Mouse (Mus musculus): ENCODE measurements around the gene Zbtb14. TPM values are rescaled to one million over a fixed set of nuclear protein-coding genes. Genes with fewer than 3 reads are reported as not detected.
A peak's percentile ranks its signal among the peaks of the same experiment; 100 is the strongest.

Zbtb14 gene
- 10 to 100 TPM; 20.9 to 21.6 TPM for total RNA-seq (2021)
- long read RNA-seq, experiment 1, full-length matches to known transcripts: 30 of 32 reads
- long read RNA-seq, experiment 1, partial matches to known transcripts: 0 of 32 reads
- long read RNA-seq, experiment 1, other reads (novel, unspliced or antisense): 2 of 32 reads
- long read RNA-seq, experiment 2, full-length matches to known transcripts: 15 of 18 reads
- long read RNA-seq, experiment 2, partial matches to known transcripts: 0 of 18 reads
- long read RNA-seq, experiment 2, other reads (novel, unspliced or antisense): 3 of 18 reads

DNA sequence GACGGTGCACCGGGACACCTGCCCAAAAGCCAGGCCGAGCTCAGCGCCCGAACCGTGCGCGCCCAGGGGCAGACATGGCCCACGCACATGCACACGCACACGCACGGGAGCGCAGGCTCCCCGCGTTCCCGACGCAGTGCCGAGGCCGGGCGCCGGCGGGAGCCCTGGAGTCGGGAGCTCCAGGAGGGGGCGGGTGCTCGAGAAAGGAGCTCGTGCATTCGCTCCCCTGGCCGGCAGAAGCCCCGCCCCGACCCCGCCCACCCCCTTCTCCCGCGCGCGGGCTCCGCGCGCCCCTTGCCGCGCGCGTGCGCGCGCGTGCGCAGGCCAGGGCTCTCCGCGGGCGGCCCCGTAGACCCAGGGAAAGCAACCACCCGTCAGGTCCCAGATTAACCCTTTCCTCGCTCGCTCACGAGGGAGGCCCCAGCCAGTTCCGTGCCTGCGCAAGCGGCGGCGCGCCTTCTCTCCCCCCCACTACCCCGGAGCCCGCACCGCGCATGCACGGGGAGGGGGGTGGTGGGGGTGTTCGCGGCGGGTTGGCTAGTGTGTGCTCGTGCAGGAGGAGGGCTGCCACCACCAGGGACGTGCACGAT lies at the start of gene Zbtb14:
Zbtb14 (plus strand) TSS at position 540 of the 590 bp plus-strand sequence.
- peak; percentile 92 to 96 for DNase-seq (ENCODE audit: low spot score in 2 of 2)

DNA sequence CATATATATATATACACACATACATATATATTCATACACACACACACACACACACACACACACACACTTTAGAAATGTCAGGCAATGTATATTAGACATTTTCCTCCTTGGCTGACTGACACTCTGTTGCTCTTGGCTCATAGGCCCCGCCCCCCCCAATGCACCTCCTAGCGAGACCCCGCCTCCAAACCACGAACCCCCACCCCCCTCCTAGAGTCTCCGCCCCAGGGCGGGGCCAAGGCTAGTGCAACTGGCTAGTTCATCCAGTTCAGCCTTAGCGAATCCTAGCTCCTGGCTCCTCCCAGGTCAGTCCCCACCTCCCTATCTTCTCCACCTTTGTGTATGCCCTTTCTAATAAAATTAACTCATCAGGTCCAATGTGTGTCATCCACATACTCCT lies 36.8 kb upstream of the Zbtb14 start:
- DNase-seq (ENCODE audit: low spot score in 2 of 2): no peak

DNA sequence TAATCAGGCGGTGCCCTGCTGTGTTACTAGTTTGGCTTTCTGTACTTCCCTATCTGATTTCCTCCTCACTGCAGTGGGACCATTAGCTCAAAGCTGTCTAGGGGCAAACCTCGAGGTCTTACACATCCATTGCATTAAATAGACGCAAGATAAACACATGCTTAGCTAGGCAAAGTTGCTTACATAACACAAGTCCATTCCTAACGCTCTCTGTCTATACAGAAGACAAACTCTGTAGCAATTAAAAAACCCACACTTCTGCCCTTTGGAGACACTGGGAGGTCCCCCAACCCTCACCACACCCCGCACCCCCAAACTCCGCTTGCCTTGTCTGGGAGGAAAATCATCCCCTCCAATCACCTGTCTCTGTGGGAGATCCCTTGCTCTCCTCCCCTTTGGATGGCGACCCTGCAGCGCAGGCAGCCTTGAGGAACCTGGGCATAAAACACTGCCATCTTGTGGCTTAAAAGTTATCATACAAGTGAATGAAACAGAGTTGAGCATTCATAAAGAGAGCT lies 33.8 kb upstream of the Zbtb14 start:
- DNase-seq (ENCODE audit: low spot score in 2 of 2): peak in 1 of 2 experiments; percentile 38

DNA sequence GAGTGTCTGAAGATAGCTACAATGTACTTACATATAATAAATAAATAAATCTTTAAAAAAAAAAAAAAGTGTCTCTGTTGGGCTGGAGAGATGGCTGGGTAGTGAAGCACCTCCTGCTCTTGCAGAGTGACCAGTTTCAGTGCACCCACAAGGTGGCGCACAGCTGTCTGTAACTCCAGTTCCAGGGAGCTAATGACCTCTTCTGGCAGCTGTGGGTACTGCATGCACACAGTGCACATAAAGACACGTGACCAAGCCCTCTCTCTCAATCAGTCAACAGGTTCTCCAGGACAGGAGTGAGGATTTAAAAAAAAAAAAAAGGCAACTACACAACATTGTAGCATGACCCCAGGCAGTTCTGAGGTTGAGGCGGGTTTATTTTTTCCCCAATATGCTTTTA lies 17.8 kb upstream of the Zbtb14 start:
- DNase-seq (ENCODE audit: low spot score in 2 of 2): no peak

DNA sequence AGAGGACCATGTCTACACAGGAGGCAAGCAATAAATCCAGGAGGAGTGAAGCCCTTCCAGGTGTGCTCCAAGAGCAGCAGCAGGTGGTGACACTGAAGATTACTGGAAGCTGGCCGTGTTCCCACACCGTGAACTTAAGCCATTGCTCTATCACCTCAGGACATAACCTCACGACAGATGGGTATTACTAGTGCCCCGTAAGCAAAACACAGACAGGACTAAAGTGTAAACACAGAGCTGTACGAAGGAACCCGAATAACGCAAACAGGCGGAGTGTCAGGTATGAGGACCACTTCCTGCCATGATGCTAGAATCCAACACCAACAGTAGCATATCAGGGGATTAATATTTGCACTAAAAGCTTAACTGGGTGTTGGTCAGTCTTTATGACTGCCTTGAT lies 2.0 kb upstream of the Zbtb14 start:
- no peak for DNase-seq (ENCODE audit: low spot score in 2 of 2)

DNA sequence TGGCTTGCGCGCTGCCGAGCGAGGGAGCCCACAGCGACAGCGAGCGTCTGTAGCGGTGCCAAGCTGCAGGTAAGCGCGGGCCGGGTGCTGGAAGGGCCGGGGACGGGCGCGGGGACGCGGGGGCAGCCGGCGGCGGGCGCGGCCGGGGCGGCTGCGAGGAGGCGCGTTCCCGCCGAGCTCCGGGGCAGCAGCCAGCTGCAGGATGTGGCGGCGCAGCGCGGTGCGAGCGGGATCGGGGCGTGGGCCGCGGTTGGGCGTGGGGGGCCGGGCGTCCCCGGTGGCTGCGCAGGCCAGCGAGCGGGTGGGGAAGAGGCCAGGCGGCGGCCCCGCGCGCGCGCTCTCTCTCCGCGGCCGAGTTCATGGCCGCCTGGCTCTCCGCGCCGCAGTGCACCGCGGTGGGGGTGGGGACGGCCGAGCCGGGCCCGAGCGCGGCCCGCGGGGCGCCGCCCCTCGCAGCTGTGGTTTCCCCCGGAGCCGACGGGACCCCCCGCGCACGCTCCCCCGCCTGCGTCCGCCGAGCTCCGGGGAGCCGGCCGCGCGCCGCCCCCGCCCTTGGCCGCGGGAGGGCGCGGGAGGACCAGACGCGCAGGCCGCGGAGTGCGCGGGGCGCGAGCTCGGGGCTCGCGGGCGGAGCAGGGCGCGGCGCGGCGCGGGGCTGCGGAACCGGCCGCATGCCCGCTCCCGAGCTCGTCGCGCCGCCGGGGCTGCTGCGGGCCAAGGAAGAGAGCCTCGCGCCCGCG lies 521 bp downstream of the Zbtb14 start:
- DNase-seq (ENCODE audit: low spot score in 2 of 2): peak; percentile 69 to 80

DNA sequence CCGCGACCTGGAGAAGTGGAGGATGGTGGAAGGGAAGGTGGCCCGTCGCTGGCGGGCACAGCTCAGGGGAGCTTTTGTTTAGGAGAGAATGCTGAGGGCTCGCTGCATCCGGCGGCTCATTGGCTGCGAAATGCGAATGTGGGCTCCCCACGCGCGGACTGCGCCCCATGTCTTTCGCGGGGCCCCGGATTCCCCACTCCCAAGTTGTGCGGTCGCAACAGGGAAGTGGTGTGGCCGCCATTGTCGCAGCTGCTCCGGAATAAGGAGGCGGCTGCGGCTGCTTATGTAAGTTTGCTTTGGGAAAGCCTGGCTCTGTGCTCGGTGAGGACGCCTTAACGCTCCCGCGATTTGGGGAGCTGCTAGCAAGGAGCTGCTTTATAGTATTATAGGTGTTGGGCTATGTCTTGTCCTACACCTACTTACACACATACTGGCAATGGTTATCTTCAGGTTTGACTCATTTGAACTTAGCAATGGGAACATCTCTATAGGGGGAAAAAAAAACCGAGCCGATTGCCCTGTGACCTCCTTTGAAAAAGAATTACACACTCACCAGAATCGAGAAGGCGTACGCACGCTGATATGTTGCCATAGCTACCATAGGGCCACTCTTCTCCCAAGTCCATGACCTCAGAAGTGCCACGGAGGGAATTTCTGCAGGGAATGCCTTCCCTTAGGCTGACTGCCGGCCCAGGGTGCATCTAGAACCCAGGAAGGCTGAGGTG lies 1.3 kb downstream of the Zbtb14 start:
- peak; percentile 57 to 59 for DNase-seq (ENCODE audit: low spot score in 2 of 2)

DNA sequence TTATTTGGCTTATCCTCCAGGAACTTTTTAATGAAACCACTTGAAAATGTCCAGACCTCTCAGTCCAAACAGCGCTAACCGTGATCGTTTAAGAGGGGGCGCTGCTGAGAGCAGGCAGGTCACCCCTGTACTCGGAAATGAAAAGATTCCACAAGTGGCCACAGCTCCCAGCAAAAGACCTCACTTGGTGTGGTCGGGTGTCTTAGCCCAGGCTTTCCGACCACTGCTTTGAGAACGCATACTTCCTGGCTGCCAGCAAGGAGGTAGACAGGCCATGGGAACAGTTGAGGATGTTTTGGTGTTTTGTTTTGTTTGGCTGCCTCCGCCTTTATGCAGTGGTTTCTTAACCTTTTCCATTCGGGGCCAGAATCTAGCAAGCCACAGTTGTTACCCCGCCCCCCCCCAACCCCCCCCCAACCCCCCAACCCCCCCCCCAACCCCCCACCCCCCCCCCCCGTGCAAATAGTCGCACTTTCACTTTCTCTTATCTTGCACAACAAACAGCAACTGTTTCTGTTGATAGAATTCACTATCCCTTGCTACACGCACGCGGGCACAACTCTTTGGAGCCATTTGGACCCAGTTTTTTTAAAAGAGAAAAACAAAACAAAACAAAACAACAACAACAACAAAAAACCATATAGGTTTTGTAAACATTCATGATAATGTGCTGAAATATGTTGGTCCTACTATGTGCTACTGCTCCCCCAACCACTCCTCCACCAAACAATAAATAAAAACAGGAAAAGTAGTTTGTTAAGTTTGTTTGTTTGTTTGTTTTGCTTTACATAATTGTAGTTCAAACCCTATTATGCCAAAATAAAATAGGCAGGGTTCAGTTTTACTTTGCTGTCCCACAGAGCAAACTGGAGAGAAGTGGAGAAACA lies 13.5 kb downstream of the Zbtb14 start:
- DNase-seq (ENCODE audit: low spot score in 2 of 2): no peak

DNA sequence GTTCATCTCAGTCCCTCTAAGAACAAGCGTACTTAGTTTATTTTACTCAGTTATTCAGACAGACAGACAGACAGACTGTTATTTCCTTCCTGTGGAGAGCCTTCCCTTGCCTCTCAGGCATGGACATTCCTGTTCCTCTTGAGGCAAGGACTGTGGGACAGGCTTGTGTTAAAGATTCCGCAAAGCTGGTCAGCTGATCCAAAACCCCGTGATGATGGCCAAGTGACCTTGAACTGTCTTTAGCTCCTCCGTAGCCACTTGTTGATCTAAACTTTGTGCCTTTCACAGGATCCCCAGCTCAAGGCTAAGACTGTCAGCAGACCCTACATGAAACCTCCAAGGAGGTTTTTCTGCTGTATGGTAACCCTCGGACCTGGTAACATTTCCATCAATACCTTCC lies 14.3 kb downstream of the Zbtb14 start:
- DNase-seq (ENCODE audit: low spot score in 2 of 2): no peak

DNA sequence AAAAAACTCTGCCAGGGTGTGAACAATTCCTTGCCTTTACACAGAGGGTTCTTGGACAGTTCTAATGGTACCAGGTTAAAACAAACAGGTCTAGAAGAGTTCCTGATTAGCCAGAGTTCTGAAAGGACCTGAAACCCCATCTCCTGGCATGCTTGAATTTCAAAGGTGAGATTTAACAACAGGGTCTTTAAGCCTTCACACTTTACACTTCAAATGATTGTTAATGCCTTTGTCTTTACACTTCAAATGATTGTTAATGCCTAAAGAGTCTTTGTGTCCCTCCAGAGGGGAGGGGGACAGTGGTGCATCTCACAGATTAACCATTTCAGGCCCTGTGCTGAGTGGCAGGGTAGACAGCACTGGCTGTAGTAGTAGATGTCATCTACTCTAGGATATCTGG lies 15.2 kb downstream of the Zbtb14 start:
- no peak for DNase-seq (ENCODE audit: low spot score in 2 of 2)

DNA sequence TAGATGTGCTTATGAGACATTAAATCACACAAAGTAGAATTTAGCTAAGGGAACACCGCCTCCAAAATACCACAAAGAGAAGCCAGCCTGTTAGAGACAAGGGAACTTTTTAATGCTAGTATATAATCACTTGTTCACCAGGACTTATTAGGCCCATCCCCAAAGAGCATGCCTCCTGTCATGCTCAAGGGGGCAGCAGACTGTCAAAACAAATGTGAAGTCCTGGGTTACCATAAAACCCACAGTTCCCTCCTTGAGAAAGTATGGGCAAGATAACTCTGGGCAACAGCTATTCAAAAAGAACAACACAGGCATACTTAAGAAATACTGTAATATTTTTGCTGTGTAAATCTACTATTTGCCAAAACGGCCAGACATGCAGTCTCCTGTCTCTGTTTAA lies 18.3 kb downstream of the Zbtb14 start:
- no peak for DNase-seq (ENCODE audit: low spot score in 2 of 2)

DNA sequence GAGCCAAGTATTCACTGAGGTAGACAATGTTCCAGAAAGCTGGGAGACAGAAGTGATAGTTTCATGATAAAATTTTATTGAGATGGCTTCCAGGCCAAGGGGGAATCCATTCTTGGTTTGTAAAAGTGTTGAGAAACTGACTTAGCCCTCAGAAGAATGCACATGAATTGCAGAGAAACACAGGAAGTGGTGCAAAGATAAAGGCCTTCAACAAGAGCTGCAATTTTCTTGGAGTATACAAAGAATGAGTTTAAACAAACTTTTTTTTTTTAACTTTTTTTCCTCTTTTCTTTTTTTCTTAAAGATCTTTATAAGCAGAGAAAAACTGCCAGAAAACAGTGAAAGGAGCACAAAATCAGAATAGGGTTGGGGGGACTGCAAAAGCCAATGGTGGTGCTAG lies 33.3 kb downstream of the Zbtb14 start:
- no peak for DNase-seq (ENCODE audit: low spot score in 2 of 2)

DNA sequence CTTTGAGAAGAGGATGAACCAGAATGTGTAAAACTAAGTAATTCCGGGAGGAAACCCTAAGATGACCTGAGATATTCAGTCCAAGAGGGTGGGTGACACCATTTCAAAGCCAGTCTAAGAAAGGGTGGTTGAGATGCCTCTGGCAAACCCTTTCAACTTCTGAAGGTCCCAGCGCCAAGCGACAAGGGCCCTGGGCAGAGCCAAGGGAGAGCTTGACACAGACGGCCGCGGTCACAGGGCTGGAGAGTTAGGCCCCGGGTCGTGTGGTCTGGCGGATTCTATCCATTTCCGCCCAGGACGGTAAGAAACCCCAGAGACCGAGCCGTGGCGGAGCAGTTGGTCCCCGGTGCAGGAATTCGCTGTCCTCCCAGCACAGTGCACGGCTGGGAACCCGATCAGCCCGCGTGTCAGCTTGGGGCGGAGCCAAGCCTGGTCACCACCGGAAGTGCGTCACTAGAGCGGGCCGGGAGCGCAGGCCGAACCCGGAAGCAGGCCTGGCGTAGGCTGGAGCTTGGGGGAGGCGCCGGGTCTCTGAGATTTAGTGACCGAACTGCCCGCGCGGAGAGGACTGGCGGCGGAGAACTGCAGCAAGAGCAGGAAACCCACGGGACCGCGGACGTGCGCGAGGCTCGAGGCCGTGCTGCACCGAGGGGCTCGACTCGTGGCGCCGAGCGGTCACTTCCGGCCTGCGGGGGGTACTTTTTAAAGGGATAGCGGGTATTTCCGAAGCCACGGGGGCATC lies 34.2 kb downstream of the Zbtb14 start:
- peak; percentile 95 to 97 for DNase-seq (ENCODE audit: low spot score in 2 of 2)

DNA sequence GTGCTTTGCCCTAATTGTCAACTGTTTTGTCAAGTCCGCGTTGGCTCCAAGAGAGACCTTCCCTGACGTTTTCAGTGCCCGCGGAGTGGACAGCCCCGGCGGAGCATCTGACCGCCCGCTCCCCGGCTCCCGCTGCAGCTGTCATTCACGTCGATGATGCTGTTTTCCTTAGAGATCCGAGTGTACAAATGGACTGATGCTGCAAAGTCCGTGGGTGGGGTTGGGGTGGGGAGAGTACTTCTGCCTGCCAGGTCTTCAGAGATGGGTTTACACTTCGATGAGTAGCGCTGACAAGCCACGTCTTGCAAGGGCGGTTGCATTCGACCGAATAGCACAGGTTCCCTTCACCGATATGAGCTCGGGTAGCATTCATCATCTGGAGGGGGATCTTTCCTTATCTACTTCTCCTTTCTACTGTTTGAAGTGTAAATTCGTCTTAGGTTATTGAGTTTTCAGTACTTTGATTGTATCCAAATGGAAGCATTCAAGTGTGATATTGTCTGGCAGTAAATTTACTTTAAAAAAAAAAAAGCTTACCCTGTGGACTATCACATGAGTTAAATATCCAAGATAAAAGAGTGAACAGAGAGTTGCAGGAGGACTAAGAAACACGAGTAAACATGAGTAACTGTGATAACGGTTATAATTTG lies 35.0 kb downstream of the Zbtb14 start:
- DNase-seq (ENCODE audit: low spot score in 2 of 2): no peak

DNA sequence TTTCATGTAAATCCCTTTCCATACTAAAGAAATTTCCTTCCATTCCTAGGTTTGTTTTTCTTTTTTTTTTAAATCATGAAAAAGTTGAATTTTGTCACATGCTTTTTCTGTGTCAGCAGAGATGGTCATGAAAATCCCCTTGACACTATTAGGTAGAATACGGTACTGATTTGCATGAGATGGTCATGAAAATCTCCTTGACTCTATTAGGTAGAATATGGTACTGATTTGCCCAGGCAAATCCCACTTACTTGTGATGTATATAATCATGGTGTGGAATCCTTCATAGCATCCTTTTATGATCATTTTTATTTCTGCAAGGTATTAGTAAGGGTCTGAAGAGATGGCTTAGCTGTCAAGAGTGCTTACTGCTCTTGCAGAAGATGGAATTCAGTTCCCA lies 38.7 kb downstream of the Zbtb14 start:
- DNase-seq (ENCODE audit: low spot score in 2 of 2): no peak

DNA sequence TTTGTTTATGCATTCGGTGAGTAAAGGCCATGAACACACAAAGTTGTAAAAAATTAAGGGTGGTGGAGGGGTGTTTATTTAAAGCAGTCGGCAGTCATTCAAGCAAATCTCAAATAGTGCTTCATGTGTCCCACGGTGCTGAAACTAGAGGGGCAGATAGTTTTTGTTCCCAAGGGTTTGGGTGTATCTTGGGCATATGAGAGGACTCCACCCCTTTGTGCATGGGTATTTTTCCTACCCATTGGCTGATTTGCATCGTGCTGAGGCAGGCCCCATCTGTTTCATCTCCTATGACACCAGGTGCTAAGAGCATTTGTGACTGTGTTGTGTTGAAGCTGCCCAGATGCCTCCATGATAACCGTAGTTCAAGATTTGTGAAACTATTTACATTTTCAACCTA lies 55.0 kb downstream of the Zbtb14 start:
- DNase-seq (ENCODE audit: low spot score in 2 of 2): no peak

DNA sequence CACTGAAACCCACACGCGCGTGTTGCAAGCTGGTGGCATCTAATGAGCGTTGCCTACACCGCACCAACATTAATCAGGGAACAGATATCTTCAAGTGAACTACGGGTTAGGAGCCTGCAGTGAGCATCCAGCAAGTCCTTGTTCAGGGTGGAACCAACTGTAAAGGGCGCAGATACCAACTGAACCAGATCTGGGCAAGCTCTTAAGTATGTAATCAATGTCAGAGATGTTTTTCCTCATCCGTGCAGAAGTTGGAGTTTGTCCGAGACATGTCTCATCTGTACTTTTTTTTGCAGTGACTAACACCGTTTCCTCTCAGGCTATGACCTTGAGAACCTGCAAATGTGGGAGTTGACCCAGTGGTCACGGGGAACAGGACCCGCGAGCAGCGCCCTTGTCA lies 55.6 kb downstream of the Zbtb14 start:
- no peak for DNase-seq (ENCODE audit: low spot score in 2 of 2)

DNA sequence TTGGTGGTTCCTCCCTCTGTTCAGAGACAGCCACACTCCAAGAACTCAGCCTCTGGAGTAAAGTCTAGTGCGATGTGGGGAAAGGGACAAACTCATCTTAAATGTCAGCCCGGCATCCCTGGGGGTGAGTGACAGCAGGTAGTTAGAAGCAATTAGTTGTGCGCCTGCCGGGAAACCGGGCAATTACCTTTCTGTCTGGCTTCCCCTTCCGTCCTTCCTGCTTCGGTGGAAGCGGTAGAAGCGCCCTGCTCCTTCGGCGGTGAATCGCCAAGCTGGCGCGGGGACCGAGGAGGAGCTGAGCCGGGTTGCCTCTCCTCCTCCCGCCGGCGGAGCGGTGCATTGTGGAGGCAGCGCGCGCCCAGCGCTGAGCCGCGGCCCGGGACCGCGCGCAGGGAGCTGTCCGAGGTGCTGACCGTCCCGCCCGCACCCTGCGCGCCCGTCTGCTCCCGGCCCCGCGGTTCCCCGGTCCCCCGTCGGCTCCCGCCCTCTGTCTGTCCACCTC lies 56.2 kb downstream of the Zbtb14 start, which contains the start of gene Akain1:
Akain1 (plus strand) TSS at position 337 of the 502 bp plus-strand sequence.
- peak; percentile 41 to 42 for DNase-seq (ENCODE audit: low spot score in 2 of 2)
